ENCODE assay signal across 32 mouse cellular contexts in genomic region chr16:46397945-46398344, GRCm38 (mm10).
"Had no signal": no experiment of that assay in that cellular context is flagged by ENCODE, and none has a peak within 500 bp of the region (broad histone marks: within the 10 kb centered on the region; RNA-seq: fewer than 3 reads in every experiment).

No protein-coding gene starts in this region.

- DNase-seq: left cerebral cortex, postnatal 4 days; liver; liver, embryonic 13.5 days; liver, postnatal 0 days; lung, adult 18-20 months; lung, adult 2 months; lung, embryonic 14.5 days; lung, postnatal 10 days; lung, postnatal 14 days; lung, postnatal 36 days; lung, postnatal 4 days; midbrain, embryonic 14.5 days had no signal

- H3K9ac ChIP-seq: limb, embryonic 12.5 days; limb, embryonic 13.5 days; limb, embryonic 15.5 days; liver, embryonic 12.5 days; liver, embryonic 13.5 days; liver, embryonic 14.5 days; liver, embryonic 15.5 days; liver, postnatal 0 days; lung, embryonic 14.5 days; lung, embryonic 15.5 days; midbrain, embryonic 12.5 days; midbrain, embryonic 13.5 days; midbrain, embryonic 15.5 days; neural tube, embryonic 12.5 days had no signal

- H3K4me2 ChIP-seq: limb, embryonic 12.5 days; limb, embryonic 13.5 days; limb, embryonic 15.5 days; liver, embryonic 11.5 days; liver, embryonic 12.5 days; liver, embryonic 13.5 days; liver, embryonic 15.5 days; lung, embryonic 14.5 days; lung, embryonic 15.5 days; midbrain, embryonic 11.5 days; midbrain, embryonic 12.5 days; midbrain, embryonic 13.5 days; midbrain, embryonic 15.5 days; neural tube, embryonic 12.5 days had no signal

- H3K9me3 ChIP-seq: limb, embryonic 10.5 days; limb, embryonic 12.5 days; limb, embryonic 13.5 days; limb, embryonic 15.5 days; liver, embryonic 12.5 days; liver, embryonic 13.5 days; liver, embryonic 15.5 days; lung, embryonic 15.5 days; midbrain, embryonic 10.5 days; midbrain, embryonic 12.5 days; midbrain, embryonic 13.5 days; midbrain, embryonic 15.5 days; neural tube, embryonic 12.5 days had no signal

- H3K27me3 ChIP-seq: limb, embryonic 12.5 days; limb, embryonic 13.5 days; limb, embryonic 15.5 days; liver, embryonic 12.5 days; liver, embryonic 13.5 days; liver, embryonic 15.5 days; lung, embryonic 15.5 days; megakaryocyte, embryonic 14.5 days; midbrain, embryonic 12.5 days; midbrain, embryonic 13.5 days; midbrain, embryonic 15.5 days; neural tube, embryonic 12.5 days had no signal

- H3K4me3 ChIP-seq: limb, embryonic 10.5 days; limb, embryonic 12.5 days; limb, embryonic 13.5 days; limb, embryonic 15.5 days; liver, embryonic 12.5 days; liver, embryonic 13.5 days; liver, embryonic 15.5 days; lung, embryonic 15.5 days; megakaryocyte, embryonic 14.5 days; midbrain, embryonic 10.5 days; midbrain, embryonic 12.5 days; midbrain, embryonic 13.5 days; midbrain, embryonic 15.5 days; myocyte; neural tube, embryonic 12.5 days had no signal

- ATAC-seq: liver, embryonic 12.5 days; liver, postnatal 0 days; lung, postnatal 0 days; midbrain, embryonic 13.5 days; midbrain, embryonic 15.5 days; midbrain, embryonic 16.5 days had no signal

- H3K27ac ChIP-seq: limb, embryonic 10.5 days; limb, embryonic 12.5 days; limb, embryonic 13.5 days; limb, embryonic 15.5 days; liver, embryonic 12.5 days; liver, embryonic 13.5 days; liver, embryonic 14.5 days; liver, embryonic 15.5 days; lung, embryonic 15.5 days; macrophage; midbrain, embryonic 10.5 days; midbrain, embryonic 12.5 days; midbrain, embryonic 13.5 days; midbrain, embryonic 15.5 days; neural tube, embryonic 12.5 days had no signal

- H3K4me1 ChIP-seq: limb, embryonic 10.5 days; limb, embryonic 12.5 days; limb, embryonic 13.5 days; limb, embryonic 15.5 days; liver, embryonic 12.5 days; liver, embryonic 13.5 days; liver, embryonic 15.5 days; lung, embryonic 15.5 days; megakaryocyte, embryonic 14.5 days; midbrain, embryonic 10.5 days; midbrain, embryonic 12.5 days; midbrain, embryonic 13.5 days; midbrain, embryonic 15.5 days; neural tube, embryonic 12.5 days had no signal

- H3K36me3 ChIP-seq: limb, embryonic 15.5 days; liver, embryonic 12.5 days; liver, embryonic 13.5 days; liver, embryonic 15.5 days; lung, embryonic 15.5 days; midbrain, embryonic 15.5 days had no signal
